Mouse (Mus musculus) liver, embryonic 11.5 days (tissue): ENCODE measurements around the gene Rps15. TPM values are rescaled to one million over a fixed set of nuclear protein-coding genes. Genes with fewer than 3 reads are reported as not detected.

Experiments used
- ATAC-seq: fragments of 200-750 bp; cut with Nextera tagmentation; replicated peaks from 2 replicates; pipeline ENCODE4 v1.8.0; 2017; ENCODE audit warnings: moderate number of reproducible peaks, mild to moderate bottlenecking, moderate TSS enrichment, moderate library complexity; ENCODE audit not compliant: low FRiP score
- DNase-seq: peaks from one replicate; pipeline ENCODE4 v3.0.0-alpha.2; 2017; ENCODE audit warnings: low spot score
- H3K27ac ChIP-seq: fragments of 300-500 bp; sonication (generic); 2 replicates; pipeline ENCODE4 v1.5.1; 2014; ENCODE audit warnings: mild to moderate bottlenecking, low read depth, low read length, control low read depth
- H3K27me3 ChIP-seq: fragments of 300-500 bp; sonication (generic); replicated peaks from 2 replicates; pipeline ENCODE4 v1.6.1; 2014; ENCODE audit warnings: low read length, mixed read lengths; ENCODE audit not compliant: control insufficient read depth, insufficient read depth
- H3K36me3 ChIP-seq: fragments of 300-500 bp; sonication (generic); 2 replicates; pipeline ENCODE4 v1.6.1; 2014; ENCODE audit warnings: mild to moderate bottlenecking, low read length, moderate library complexity, mixed read lengths; ENCODE audit not compliant: control insufficient read depth, insufficient read depth
- H3K4me1 ChIP-seq: fragments of 300-500 bp; sonication (generic); replicated peaks from 2 replicates; pipeline ENCODE4 v1.6.1; 2014; ENCODE audit warnings: low read length, mixed read lengths; ENCODE audit not compliant: control insufficient read depth, insufficient read depth
- H3K4me2 ChIP-seq: fragments of 300-500 bp; sonication (generic); 2 replicates; pipeline ENCODE4 v1.6.1; 2014; ENCODE audit warnings: mild to moderate bottlenecking, control low read depth, moderate library complexity
- H3K4me3 ChIP-seq: fragments of 300-500 bp; sonication (generic); 2 replicates; pipeline ENCODE4 v1.5.1; 2014; ENCODE audit warnings: low read depth, low read length, control low read depth
- H3K9ac ChIP-seq: fragments of 300-500 bp; sonication (generic); 2 replicates; pipeline ENCODE4 v1.6.1; 2014; ENCODE audit warnings: low read depth, low read length, control low read depth
- H3K9me3 ChIP-seq: fragments of 300-500 bp; sonication (generic); 2 replicates; pipeline ENCODE4 v1.6.1; 2016; ENCODE audit warnings: low read length, inconsistent platforms, mixed read lengths; ENCODE audit not compliant: control insufficient read depth
- WGBS: fragments of 180-500 bp; shearing (Covaris S2); extraction: QIAGEN DNeasy Blood & Tissue Kit; methylation state at CpG from one replicate; pipeline ENCODE4 v1.1.7; 2014; 5-methylcytosine and 5-hydroxymethylcytosine counted together
- polyA plus RNA-seq: library from polyadenylated mRNA; unstranded; fragments of >200 nt; fragmentation: Nextera tagmentation; extraction: Ambion mirVana; gene quantifications from 2 replicates; pipeline ENCODE4 v1.2.1, GENCODE M21; 2014

Rps15 gene
- polyA plus RNA-seq, 1 experiment from 2014 or later, result 1,408 TPM

DNA sequence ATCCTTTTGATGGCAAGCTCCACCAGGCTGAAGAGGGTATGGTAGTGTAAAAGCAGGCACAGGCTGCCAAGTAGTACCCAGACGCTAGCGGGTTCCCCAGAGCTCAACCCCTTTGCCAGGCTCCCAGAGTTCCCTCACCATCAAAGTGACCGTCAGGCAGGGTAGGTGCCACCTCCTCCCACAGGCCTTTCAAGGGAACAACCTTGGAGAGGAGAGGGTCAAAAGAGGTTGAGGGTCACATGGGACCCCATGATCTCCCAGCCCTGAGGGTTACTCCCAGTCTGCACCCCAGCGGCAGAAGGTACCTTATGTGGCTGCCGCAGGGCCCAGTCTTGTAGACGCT, 32.8 kb upstream of the Rps15 start:
- H3K4me2 ChIP-seq, result peak overlapping the region; percentile 99
- peaks cover 33% of the 10 kb centered on the region for H3K4me1 ChIP-seq
- 79% methylated on average over 6 of the region's 6 CpGs for WGBS
- H3K4me3 ChIP-seq, result peak overlapping the region; percentile 61
- peak overlapping the region; percentile 63; the same call in 1 of the 2 replicates for H3K9ac ChIP-seq
- ATAC-seq, result no peak
- no peaks in the 10 kb centered on the region for H3K9me3 ChIP-seq
- no peak for DNase-seq
- H3K27ac ChIP-seq, result 0 out of 2 replicates have a peak overlapping the region, but pooled peaks have one; percentile 21
- H3K36me3 ChIP-seq, result peaks cover 30% of the 10 kb centered on the region
- no peaks in the 10 kb centered on the region for H3K27me3 ChIP-seq

DNA sequence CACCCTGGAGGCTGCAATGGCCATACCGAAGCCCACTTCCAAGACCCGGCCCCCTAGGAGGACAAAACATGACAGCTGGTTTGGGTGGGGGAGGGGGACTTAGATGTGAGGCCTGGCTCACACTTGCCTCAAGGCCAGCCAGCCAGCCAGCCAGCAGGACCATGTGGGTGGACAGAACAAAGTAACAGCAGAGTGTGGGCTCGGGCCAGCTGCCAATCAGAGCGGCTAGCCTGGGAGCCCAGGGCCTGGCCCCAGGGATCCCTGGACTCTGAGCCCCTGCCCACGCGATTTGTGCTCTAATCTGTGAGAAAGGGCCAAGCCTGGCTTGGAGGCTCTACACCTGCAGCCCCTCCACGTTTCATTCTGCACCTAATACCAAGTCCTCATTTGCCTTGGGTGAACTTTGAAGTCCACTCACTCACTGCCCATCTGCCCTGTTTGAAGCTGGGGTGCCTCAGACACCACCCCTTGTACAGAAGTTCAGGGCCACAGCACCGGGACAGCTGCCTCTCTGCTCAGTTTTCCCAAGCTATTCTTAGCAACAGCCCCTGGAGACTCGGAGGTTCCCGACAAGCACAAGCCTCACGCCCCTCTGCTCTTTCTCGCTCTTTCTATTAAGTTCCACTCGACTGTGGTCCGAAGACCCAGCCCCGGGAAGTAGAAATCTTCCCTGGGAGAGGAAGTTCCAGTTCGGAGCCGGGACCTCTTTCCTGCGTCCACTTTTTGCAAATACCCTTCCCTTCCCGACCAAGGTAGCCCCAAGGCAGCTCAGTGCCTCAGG, 32.2 kb upstream of the Rps15 start:
- no peaks in the 10 kb centered on the region for H3K27me3 ChIP-seq
- peak overlapping the region; percentile 61 for H3K4me3 ChIP-seq
- ATAC-seq, result no peak
- 13% methylated on average over 19 of the region's 19 CpGs for WGBS
- H3K4me2 ChIP-seq, result peak overlapping the region; percentile 99
- peak overlapping the region; percentile 99 for H3K27ac ChIP-seq
- H3K4me1 ChIP-seq, result peaks cover 33% of the 10 kb centered on the region
- peaks cover 24% of the 10 kb centered on the region for H3K36me3 ChIP-seq
- peak overlapping the region; percentile 63 for H3K9ac ChIP-seq
- no peaks in the 10 kb centered on the region for H3K9me3 ChIP-seq
- DNase-seq, result no peak

DNA sequence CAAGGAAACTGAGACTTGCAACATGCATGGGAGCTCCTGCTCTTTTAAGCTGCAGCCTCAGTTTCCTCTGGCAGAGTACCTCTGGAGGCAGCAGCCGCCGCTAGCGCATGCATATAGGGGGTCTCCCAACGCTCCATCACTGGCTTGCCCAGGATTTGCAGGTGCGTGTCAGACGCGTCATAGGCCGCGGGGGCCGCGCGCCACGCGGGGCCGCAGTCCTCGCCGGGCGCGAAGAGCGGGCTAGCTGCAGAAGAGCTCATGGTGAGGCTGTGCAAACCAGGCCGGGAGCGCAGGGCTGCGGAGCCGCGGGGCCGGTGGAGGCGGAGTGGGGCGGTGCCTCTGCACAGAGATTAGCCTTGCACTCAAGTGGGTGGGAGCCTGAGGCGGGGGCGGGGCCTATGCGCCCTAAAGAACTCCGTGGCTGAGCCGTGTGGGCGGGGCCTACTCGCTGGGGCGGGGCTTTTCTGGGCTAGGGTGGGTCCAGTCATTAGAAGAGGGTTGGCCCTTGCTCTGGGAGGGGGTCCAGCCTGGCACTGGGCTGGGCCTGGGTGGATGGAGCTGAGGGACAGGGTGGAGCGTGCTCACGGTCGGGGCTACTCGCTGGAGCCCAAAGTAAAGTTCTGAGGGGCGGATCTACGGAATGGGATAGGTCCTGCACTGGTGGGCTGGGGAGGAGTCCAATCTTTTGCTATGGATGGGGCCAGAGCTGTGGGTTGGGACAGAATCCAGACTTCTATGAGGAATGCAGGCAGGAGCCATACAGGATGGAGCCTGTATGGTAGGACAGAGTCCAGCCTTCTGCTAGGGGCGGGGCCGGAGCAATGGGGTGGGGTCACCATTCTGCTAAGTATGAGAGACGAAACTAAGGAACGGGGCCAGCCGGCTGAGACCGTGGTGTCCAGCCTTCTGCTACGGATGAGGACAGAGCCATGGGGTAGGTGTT, 31.3 kb upstream of the Rps15 start, which contains the start of the genes Gamt and Dazap1:
Gene Gamt (minus strand): TSS at position 371 of the 943 bp plus-strand sequence.
Gene Dazap1 (plus strand): TSS at position 845 of the 943 bp plus-strand sequence.
- Histone ChIP-seq H3K4me3 (peak within 1 kb of the TSS; percentile 61), H3K4me1 (peaks cover 37% of the 10 kb centered on the region), H3K9ac (peak within 1 kb of the TSS; percentile 73), H3K27me3 (no peaks in the 10 kb centered on the region), H3K27ac (peak within 1 kb of the TSS; percentile 99), H3K9me3 (no peaks in the 10 kb centered on the region), H3K36me3 (peaks cover 16% of the 10 kb centered on the region), H3K4me2 (peak within 1 kb of the TSS; percentile 99)
- under 1% methylated on average over 49 of the region's 49 CpGs for WGBS
- ATAC-seq (peak; percentile 83), DNase-seq (peak; percentile 100)

DNA sequence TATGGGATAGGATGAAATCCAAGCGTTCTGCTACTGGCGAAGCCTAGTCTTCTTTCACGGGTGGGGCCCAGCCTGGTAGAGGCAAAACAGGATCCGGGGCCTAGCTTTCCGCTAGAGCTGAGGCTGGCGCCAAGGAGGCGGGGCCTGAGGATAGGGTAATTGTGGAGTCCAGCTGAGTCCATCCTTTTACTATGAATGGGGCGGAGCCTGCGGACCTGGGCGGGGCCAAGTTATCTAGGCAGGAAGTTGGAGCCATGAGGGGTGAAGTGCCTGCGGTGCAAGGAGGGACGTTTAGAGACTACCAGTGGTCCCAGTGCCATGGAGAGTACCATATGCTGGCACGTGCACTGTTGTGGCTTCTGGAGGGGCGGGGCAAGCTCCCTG, 30.7 kb upstream of the Rps15 start:
- ATAC-seq (peak; percentile 73), DNase-seq (peak; percentile 97)
- Histone ChIP-seq H3K4me2 (peak overlapping the region; percentile 99), H3K4me1 (peaks cover 43% of the 10 kb centered on the region), H3K36me3 (peaks cover 12% of the 10 kb centered on the region), H3K4me3 (peak overlapping the region; percentile 61), H3K27me3 (no peaks in the 10 kb centered on the region), H3K9ac (peak overlapping the region; percentile 73), H3K27ac (peak overlapping the region; percentile 99), H3K9me3 (no peaks in the 10 kb centered on the region)
- under 1% methylated on average over 14 of the region's 14 CpGs for WGBS

DNA sequence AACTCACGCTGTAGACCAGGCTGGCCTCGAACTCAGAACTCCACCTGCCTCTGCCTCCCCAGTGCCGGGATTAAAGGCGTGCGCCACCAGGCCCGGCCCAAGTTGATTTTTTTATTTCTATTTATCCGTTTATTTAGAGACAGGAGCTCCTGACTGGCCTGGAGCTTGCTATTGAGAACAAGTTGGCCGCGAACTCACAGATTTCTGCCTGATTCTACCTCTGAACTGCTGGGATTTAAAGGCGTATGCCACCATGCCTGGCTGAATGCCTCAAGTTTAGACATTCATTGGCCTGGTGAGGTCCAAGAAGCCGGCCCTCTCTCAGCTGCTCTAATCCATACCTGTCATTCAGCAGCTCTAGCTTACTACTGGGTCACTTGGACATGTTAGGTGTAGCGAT, 30.1 kb upstream of the Rps15 start:
- H3K4me2 ChIP-seq, result peak overlapping the region; percentile 99
- no peaks in the 10 kb centered on the region for H3K9me3 ChIP-seq
- H3K4me1 ChIP-seq, result peaks cover 49% of the 10 kb centered on the region
- H3K27me3 ChIP-seq, result no peaks in the 10 kb centered on the region
- peak overlapping the region; percentile 61 for H3K4me3 ChIP-seq
- peak overlapping the region; percentile 73 for H3K9ac ChIP-seq
- peak overlapping the region; percentile 99 for H3K27ac ChIP-seq
- ATAC-seq, result no peak
- peaks cover 10% of the 10 kb centered on the region for H3K36me3 ChIP-seq
- WGBS, result 58% methylated on average over 12 of the region's 12 CpGs
- no peak for DNase-seq

DNA sequence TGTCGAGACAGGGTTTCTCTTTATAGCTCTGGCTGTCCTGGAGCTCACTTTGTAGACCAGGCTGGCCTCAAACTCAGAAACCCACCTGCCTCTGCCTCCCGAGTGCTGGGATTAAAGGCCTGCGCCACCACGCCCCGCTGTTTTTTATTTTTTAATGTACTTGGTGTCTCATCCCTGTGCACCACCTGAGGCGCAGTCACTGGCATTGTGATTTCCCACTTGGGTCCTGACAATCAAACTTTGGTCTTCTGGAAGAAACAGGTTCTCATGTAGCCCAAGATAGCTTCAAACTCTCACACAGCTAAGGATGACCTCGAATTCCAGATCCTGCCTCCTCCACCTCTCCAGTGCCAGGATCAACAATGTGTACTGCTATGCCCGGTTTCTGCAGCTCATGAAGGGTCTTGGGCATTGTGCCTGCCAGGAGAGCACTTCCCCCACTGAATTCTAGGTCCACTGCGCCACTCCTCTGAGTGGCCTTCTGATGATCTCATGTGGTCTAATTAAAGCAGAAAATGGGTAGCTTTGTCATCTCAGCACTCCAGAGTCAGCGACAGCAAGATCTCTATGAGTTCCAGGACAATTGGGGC, 29.4 kb upstream of the Rps15 start:
- 89% methylated on average over 10 of the region's 10 CpGs for WGBS

DNA sequence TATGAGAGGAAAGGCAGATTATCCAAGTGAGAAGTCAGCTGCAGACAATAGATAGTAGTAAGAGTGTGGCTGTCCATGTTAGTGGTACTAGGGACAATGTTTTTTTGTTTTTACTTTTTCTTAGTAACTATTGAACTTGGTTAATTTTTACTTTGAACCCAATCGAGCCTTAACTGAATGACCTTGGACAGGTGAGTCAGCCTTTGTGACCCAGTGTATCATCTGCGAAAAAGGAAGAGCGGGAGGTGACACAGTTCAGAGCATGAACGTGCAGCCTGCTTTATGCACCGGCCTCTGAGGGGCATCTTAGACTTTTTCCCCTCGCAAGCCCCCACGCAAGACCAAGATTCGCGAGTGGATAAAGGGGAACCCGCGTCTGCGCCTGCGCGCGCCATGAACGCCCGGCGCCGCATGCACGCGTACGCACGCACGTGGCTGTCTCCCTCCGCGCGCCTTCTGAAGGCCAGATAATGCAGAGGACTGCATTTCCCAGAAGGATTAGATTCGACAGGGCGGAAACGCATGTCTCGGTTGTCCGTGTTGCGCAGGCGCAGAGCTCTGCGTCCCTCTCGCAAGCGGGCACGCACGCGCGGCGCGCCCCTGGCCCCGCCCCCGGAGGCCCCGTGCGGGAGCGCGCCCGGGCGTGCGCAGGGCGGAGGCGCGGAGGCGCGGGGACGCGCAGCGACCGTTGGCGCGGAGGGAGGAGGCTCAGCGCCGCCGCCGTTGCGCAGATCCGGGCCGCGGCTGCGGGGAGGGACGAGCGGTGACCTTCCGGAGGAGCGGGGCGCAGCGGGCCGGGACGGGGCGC, 27.7 kb upstream of the Rps15 start:
- DNase-seq (peak; percentile 96), ATAC-seq (peak; percentile 58)
- Histone ChIP-seq H3K9me3 (no peaks in the 10 kb centered on the region), H3K27me3 (no peaks in the 10 kb centered on the region), H3K4me1 (peaks cover 60% of the 10 kb centered on the region), H3K36me3 (peaks cover 8% of the 10 kb centered on the region), H3K4me3 (peak overlapping the region; percentile 92), H3K4me2 (peak overlapping the region; percentile 96), H3K27ac (peak overlapping the region; percentile 65), H3K9ac (peak overlapping the region; percentile 97)
- WGBS, result 1% methylated on average over 81 of the region's 81 CpGs

More for the DNA sequence above, 29.4 kb upstream of the Rps15 start:
- Histone ChIP-seq H3K9me3 (no peaks in the 10 kb centered on the region), H3K4me3 (no peak overlapping the region), H3K27ac (no peak overlapping the region; the same call in 1 of the 2 replicates), H3K36me3 (peaks cover 13% of the 10 kb centered on the region), H3K27me3 (no peaks in the 10 kb centered on the region), H3K9ac (no peak overlapping the region), H3K4me2 (peak overlapping the region; percentile 12; the same call in 1 of the 2 replicates), H3K4me1 (peaks cover 56% of the 10 kb centered on the region)
- no peak for DNase-seq
- ATAC-seq, result no peak

DNA sequence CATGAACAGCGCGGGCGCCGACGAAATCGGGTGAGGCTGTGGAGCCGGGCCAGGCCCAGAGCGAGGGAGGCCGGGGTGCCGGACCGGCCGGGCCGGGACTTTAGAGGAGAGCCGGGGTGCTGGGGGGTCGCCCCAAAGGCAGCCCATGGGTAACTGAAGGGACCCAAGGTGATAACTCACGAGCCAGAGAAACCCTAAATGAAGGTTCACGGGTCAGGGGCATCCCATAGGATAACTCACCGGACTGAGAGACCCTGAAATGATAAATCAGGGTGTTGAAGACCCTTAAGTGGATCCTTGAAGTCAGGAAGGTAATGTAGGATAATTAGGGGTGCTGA, 27.1 kb upstream of the Rps15 start:
- H3K4me2 ChIP-seq, result peak overlapping the region; percentile 96
- H3K4me1 ChIP-seq, result peaks cover 59% of the 10 kb centered on the region
- peak overlapping the region; percentile 65 for H3K27ac ChIP-seq
- peak overlapping the region; percentile 97 for H3K9ac ChIP-seq
- DNase-seq (no peak), ATAC-seq (no peak)
- peak overlapping the region; percentile 92 for H3K4me3 ChIP-seq
- H3K9me3 ChIP-seq, result no peaks in the 10 kb centered on the region
- peaks cover 8% of the 10 kb centered on the region for H3K36me3 ChIP-seq
- no peaks in the 10 kb centered on the region for H3K27me3 ChIP-seq
- 1% methylated on average over 18 of the region's 18 CpGs for WGBS
